Mouse (Mus musculus): ENCODE data around the gene A030005L19Rik. TPM values are rescaled to one million over a fixed set of nuclear protein-coding genes. Genes with fewer than 3 reads are reported as not detected.
"Not testable (repeated sequence)": the region's sequence is repeated elsewhere in the genome, so short reads cannot be mapped to it uniquely, and the experiment has no call there.

Gene A030005L19Rik
- polyA plus RNA-seq, 1 experiment from 2014 or later: not detected

DNA sequence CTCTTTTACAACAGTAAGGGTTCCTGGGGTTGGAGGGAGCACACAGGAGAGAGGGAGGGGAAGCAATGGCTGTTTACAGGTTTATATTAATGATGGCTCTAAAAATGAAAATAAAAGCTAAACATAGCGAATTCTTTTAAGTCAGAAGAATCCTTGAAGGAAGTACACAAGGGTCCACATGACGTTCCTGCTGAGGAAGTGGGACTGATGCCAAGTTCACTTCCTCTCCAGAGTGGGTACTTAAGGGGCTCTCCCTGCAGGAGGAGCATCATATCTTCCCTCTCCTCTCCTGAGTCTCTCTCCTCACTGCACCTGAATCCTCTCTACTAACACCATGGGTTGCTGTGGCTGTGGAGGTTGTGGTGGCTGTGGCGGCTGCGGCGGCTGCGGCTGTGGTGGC, 11.5 kb downstream of the A030005L19Rik start, which contains the start of gene A030014E15Rik:
Gene A030014E15Rik, plus strand, starts transcription at position 268 of the 400 bp plus-strand sequence.
- no peak within 1 kb of the TSS for H3K4me2 ChIP-seq (ENCODE audit: low read depth, low read length)
- no peak within 1 kb of the TSS for H3K4me3 ChIP-seq (ENCODE audit: low read depth, low read length)
- H3K9ac ChIP-seq (replicated peaks; ENCODE audit: low read depth, low read length): no peak within 1 kb of the TSS
- H3K4me1 ChIP-seq (ENCODE audit: control insufficient read depth, insufficient read depth, low read length): no peaks in the 10 kb centered on the region
- H3K36me3 ChIP-seq (ENCODE audit: control insufficient read depth, insufficient read depth, low read length): no peaks in the 10 kb centered on the region
- WGBS: 91% methylated on average over 6 of the region's 6 CpGs
- H3K27me3 ChIP-seq (ENCODE audit: control insufficient read depth, insufficient read depth, low read length): no peaks in the 10 kb centered on the region
- H3K27ac ChIP-seq (ENCODE audit: low read depth, low read length): no peak within 1 kb of the TSS
- ATAC-seq (ENCODE audit: low read depth): no peak
- H3K9me3 ChIP-seq (ENCODE audit: control insufficient read depth, low read length): no peaks in the 10 kb centered on the region

DNA sequence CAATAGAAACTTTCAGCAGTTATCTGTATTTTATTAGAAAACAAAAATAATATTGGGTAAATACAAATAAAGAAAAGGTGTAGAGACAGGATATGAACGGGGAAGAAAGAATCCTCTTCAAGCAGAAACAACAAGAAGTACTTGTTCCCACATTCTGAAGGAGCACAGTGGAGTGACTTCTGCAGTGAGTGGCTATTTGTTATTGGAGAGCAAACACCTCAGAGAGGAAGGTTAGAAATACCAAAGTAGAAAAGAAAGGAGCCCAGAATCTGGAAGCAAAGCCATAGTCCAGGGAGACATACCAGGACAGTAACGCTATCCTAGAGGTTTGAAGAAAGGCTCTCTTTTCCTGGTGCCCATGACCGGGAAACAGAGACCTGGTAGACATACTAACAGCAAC, 17.4 kb downstream of the A030005L19Rik start:
- not testable (repeated sequence) for H3K27me3 ChIP-seq (ENCODE audit: control insufficient read depth, insufficient read depth, low read length); H3K4me1 ChIP-seq (ENCODE audit: control insufficient read depth, insufficient read depth, low read length); H3K36me3 ChIP-seq (ENCODE audit: control insufficient read depth, insufficient read depth, low read length); ATAC-seq (ENCODE audit: low read depth); H3K27ac ChIP-seq (ENCODE audit: low read depth, low read length); H3K9me3 ChIP-seq (ENCODE audit: control insufficient read depth, low read length); H3K4me3 ChIP-seq (ENCODE audit: low read depth, low read length); H3K9ac ChIP-seq (replicated peaks; ENCODE audit: low read depth, low read length); H3K4me2 ChIP-seq (ENCODE audit: low read depth, low read length)
- WGBS: 98% methylated on average over 2 of the region's 3 CpGs

DNA sequence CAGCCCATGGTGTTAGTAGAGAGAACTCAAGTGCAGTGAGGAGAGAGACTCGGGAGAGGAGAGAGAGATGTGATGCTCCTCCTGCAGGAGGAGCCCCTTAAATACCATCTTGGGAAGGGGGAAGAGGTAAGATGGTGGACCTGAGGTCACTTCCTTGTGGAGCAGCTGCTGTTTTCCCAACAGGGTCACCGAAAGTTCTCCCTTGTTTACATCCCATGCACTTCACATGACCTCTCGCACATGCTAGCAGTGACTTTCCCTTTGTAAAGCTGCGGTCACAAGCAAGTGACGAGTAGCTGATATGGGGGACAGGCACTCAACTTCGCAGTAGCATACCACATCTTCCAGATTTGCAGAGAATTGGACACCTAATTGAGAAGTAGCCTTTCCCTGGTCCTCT, 18.2 kb downstream of the A030005L19Rik start, which contains the start of gene Gm6217:
Gene Gm6217, minus strand, starts transcription at position 74 of the 400 bp plus-strand sequence.
- H3K9me3 ChIP-seq (ENCODE audit: control insufficient read depth, low read length); H3K4me2 ChIP-seq (ENCODE audit: low read depth, low read length); H3K4me1 ChIP-seq (ENCODE audit: control insufficient read depth, insufficient read depth, low read length); H3K27me3 ChIP-seq (ENCODE audit: control insufficient read depth, insufficient read depth, low read length); H3K9ac ChIP-seq (replicated peaks; ENCODE audit: low read depth, low read length); H3K36me3 ChIP-seq (ENCODE audit: control insufficient read depth, insufficient read depth, low read length); H3K4me3 ChIP-seq (ENCODE audit: low read depth, low read length); ATAC-seq (ENCODE audit: low read depth); H3K27ac ChIP-seq (ENCODE audit: low read depth, low read length): not testable (repeated sequence)
- no CpG with 5 or more reads among the region's 6 CpGs for WGBS

DNA sequence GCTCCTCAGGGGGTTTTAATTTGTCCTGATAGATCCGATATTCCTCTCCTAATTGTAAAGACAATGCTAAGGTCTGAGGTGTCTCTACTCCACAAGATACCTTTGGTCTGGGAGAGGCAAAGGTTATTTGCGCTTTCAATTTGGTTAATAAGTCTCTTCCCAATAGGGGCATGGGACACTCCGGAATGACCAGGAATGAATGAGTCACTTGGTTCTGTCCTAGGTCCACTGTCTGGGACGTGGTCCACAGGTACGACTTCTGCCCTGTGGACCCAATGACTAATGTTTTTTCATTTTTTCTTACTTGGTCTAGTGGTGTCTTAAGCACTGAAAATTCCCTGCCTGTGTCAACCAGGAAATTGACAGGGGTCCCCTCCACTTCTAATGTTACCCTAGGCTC, 25.5 kb downstream of the A030005L19Rik start:
- Histone ChIP-seq H3K27me3 (ENCODE audit: control insufficient read depth, insufficient read depth, low read length) (no peaks in the 10 kb centered on the region), H3K9ac (replicated peaks; ENCODE audit: low read depth, low read length) (no peak overlapping the region), H3K4me1 (ENCODE audit: control insufficient read depth, insufficient read depth, low read length) (no peaks in the 10 kb centered on the region), H3K27ac (ENCODE audit: low read depth, low read length) (no peak overlapping the region), H3K36me3 (ENCODE audit: control insufficient read depth, insufficient read depth, low read length) (no peaks in the 10 kb centered on the region), H3K4me3 (ENCODE audit: low read depth, low read length) (no peak overlapping the region), H3K4me2 (ENCODE audit: low read depth, low read length) (no peak overlapping the region), H3K9me3 (ENCODE audit: control insufficient read depth, low read length) (no peaks in the 10 kb centered on the region)
- no peak for ATAC-seq (ENCODE audit: low read depth)
- WGBS: 91% methylated on average over 5 of the region's 5 CpGs

DNA sequence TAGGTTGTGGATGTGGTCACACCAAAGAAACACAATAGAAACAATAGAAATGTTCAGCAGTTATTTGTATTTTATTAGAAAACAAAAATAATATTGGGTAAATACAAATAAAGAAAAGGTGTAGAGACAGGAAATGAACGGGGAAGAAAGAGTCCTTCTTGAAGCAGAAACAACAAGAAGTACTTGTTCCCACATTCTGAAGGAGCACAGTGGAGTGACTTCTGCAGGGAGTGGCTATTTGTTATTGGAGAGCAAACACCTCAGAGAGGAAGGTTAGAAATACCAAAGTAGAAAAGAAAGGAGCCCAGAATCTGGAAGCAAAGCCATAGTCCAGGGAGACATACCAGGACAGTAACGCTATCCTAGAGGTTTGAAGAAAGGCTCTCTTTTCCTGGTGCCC, 29.4 kb downstream of the A030005L19Rik start:
- not testable (repeated sequence) for H3K9me3 ChIP-seq (ENCODE audit: control insufficient read depth, low read length); H3K27ac ChIP-seq (ENCODE audit: low read depth, low read length); H3K27me3 ChIP-seq (ENCODE audit: control insufficient read depth, insufficient read depth, low read length); H3K36me3 ChIP-seq (ENCODE audit: control insufficient read depth, insufficient read depth, low read length); H3K4me3 ChIP-seq (ENCODE audit: low read depth, low read length); H3K4me1 ChIP-seq (ENCODE audit: control insufficient read depth, insufficient read depth, low read length); ATAC-seq (ENCODE audit: low read depth); H3K9ac ChIP-seq (replicated peaks; ENCODE audit: low read depth, low read length); H3K4me2 ChIP-seq (ENCODE audit: low read depth, low read length)
- 93% methylated on average over 1 of the region's 2 CpGs for WGBS

DNA sequence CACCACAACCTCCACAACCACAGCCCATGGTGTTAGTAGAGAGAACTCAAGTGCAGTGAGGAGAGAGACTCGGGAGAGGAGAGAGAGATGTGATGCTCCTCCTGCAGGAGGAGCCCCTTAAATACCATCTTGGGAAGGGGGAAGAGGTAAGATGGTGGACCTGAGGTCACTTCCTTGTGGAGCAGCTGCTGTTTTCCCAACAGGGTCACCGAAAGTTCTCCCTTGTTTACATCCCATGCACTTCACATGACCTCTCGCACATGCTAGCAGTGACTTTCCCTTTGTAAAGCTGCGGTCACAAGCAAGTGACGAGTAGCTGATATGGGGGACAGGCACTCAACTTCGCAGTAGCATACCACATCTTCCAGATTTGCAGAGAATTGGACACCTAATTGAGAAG, 30.2 kb downstream of the A030005L19Rik start, which contains the start of gene A030003K21Rik:
Gene A030003K21Rik, minus strand, starts transcription at position 94 of the 400 bp plus-strand sequence.
- H3K27ac ChIP-seq (ENCODE audit: low read depth, low read length); H3K9ac ChIP-seq (replicated peaks; ENCODE audit: low read depth, low read length); ATAC-seq (ENCODE audit: low read depth); H3K4me2 ChIP-seq (ENCODE audit: low read depth, low read length); H3K27me3 ChIP-seq (ENCODE audit: control insufficient read depth, insufficient read depth, low read length); H3K4me1 ChIP-seq (ENCODE audit: control insufficient read depth, insufficient read depth, low read length); H3K4me3 ChIP-seq (ENCODE audit: low read depth, low read length); H3K9me3 ChIP-seq (ENCODE audit: control insufficient read depth, low read length); H3K36me3 ChIP-seq (ENCODE audit: control insufficient read depth, insufficient read depth, low read length): not testable (repeated sequence)
- WGBS: no CpG with 5 or more reads among the region's 6 CpGs

DNA sequence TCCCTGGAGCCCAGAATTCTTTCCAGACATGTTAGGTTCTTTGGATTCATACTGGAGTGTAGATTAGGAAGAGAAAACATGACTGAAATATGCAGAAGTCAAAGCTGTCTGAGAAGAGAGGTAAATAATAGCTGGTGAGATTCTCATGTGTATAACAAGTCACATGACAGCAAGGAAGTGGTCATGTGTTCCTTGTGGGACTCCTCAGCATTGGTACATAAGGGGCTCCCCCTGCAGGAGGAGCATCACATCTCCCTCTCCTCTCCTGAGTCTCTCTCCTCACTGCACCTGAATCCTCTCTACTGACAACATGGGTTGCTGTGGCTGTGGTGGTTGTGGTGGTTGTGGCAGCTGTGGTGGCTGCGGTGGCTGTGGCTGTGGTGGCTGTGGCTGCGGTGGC, 32.9 kb downstream of the A030005L19Rik start:
- H3K27ac ChIP-seq (ENCODE audit: low read depth, low read length); H3K4me1 ChIP-seq (ENCODE audit: control insufficient read depth, insufficient read depth, low read length); H3K9me3 ChIP-seq (ENCODE audit: control insufficient read depth, low read length); H3K4me2 ChIP-seq (ENCODE audit: low read depth, low read length); ATAC-seq (ENCODE audit: low read depth); H3K27me3 ChIP-seq (ENCODE audit: control insufficient read depth, insufficient read depth, low read length); H3K9ac ChIP-seq (replicated peaks; ENCODE audit: low read depth, low read length); H3K36me3 ChIP-seq (ENCODE audit: control insufficient read depth, insufficient read depth, low read length); H3K4me3 ChIP-seq (ENCODE audit: low read depth, low read length): not testable (repeated sequence)
- 100% methylated on average over 1 of the region's 2 CpGs for WGBS

DNA sequence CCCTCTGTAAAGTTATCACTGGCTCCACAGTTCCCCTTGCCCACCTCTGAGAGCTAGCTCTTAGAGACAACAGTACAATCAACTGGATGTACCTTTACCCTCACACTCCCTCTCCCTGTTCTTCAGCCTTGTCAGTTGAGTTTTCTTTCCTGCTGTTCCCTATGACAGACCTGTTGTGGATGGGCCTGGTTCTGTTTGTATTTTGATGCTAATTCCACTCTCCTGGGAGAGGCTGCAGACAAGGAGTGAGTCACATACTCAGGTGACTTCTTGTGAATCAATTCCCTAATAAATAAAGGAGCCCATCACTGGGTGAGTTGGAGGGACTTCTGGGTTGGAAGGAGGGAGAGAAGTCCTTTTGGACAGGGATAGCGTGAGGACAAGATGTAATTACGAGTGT, 35.5 kb downstream of the A030005L19Rik start:
- WGBS: 87% methylated on average over 2 of the region's 2 CpGs
- H3K27me3 ChIP-seq (ENCODE audit: control insufficient read depth, insufficient read depth, low read length): no peaks in the 10 kb centered on the region
- H3K9ac ChIP-seq (replicated peaks; ENCODE audit: low read depth, low read length): no peak overlapping the region
- H3K4me1 ChIP-seq (ENCODE audit: control insufficient read depth, insufficient read depth, low read length): no peaks in the 10 kb centered on the region
- no peaks in the 10 kb centered on the region for H3K9me3 ChIP-seq (ENCODE audit: control insufficient read depth, low read length)
- H3K27ac ChIP-seq (ENCODE audit: low read depth, low read length): no peak overlapping the region
- H3K4me3 ChIP-seq (ENCODE audit: low read depth, low read length): no peak overlapping the region
- no peaks in the 10 kb centered on the region for H3K36me3 ChIP-seq (ENCODE audit: control insufficient read depth, insufficient read depth, low read length)
- H3K4me2 ChIP-seq (ENCODE audit: low read depth, low read length): no peak overlapping the region
- no peak for ATAC-seq (ENCODE audit: low read depth)

DNA sequence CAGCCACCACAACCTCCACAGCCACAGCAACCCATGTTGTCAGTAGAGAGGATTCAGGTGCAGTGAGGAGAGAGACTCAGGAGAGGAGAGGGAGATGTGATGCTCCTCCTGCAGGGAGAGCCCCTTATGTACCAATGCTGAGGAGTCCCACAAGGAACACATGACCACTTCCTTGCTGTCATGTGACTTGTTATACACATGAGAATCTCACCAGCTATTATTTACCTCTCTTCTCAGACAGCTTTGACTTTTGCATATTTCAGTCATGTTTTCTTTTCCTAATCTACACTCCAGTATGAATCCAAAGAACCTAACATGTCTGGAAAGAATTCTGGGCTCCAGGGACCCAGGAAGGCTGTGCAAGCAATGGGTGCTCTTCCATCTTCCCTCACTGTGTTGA, 42.8 kb downstream of the A030005L19Rik start, which contains the start of gene Gm7544:
Gene Gm7544, minus strand, starts transcription at position 101 of the 400 bp plus-strand sequence.
- not testable (repeated sequence) for H3K9me3 ChIP-seq (ENCODE audit: control insufficient read depth, low read length); H3K36me3 ChIP-seq (ENCODE audit: control insufficient read depth, insufficient read depth, low read length); H3K4me3 ChIP-seq (ENCODE audit: low read depth, low read length); H3K4me1 ChIP-seq (ENCODE audit: control insufficient read depth, insufficient read depth, low read length); H3K27me3 ChIP-seq (ENCODE audit: control insufficient read depth, insufficient read depth, low read length); ATAC-seq (ENCODE audit: low read depth); H3K9ac ChIP-seq (replicated peaks; ENCODE audit: low read depth, low read length); H3K4me2 ChIP-seq (ENCODE audit: low read depth, low read length); H3K27ac ChIP-seq (ENCODE audit: low read depth, low read length)
